Mouse (Mus musculus): ENCODE measurements around the gene Iqcf3. TPM values are rescaled to one million over a fixed set of nuclear protein-coding genes. Genes with fewer than 3 reads are reported as not detected.

Gene Iqcf3
- polyA plus RNA-seq (2017; shearing (Covaris generic)): not detected

GRCm38 (mm10) chr9:106561531-106561930, at the start of gene Iqcf3:
Iqcf3 (minus strand) TSS chr9:106561631.

GRCm38 (mm10) chr9:106570896-106571295, 9.5 kb upstream of the Iqcf3 start, which contains the start of gene Iqcf4:
Iqcf4 (minus strand) TSS chr9:106570996.

GRCm38 (mm10) chr9:106514273-106514672, 47.2 kb downstream of the Iqcf3 start, which contains the start of gene Iqcf5:
Iqcf5 (plus strand) TSS chr9:106514573.

GRCm38 (mm10) chr9:106499667-106500066, 61.8 kb downstream of the Iqcf3 start, which contains the start of gene Iqcf1:
Iqcf1 (plus strand) TSS chr9:106499967.

GRCm38 (mm10) chr9:106476924-106477484, 84.4 kb downstream of the Iqcf3 start, which contains the start of gene Parp3:
Parp3 (minus strand) TSS chr9:106476949.

GRCm38 (mm10) chr9:106475663-106476001, 85.8 kb downstream of the Iqcf3 start, which contains the start of gene Rrp9:
Rrp9 (plus strand) TSS chr9:106475963.

GRCm38 (mm10) chr9:106465571-106466200, 95.7 kb downstream of the Iqcf3 start, which contains the start of gene Gpr62:
Gpr62 (minus strand) TSS chr9:106465938.

GRCm38 (mm10) chr9:106453271-106454070, 108.0 kb downstream of the Iqcf3 start, which contains the start of gene Pcbp4:
Pcbp4 (plus strand) TSS chr9:106453291.

Other genes starting within 250 kb of the Iqcf3 start
- 23.5 TPM for gene Dusp7, start 193.0 kb downstream of the Iqcf3 start, polyA plus RNA-seq (2017; shearing (Covaris generic))
- gene Rpl29, start 132.2 kb downstream of the Iqcf3 start, polyA plus RNA-seq (2017; shearing (Covaris generic)): 676 TPM
- gene Acy1, start 123.3 kb downstream of the Iqcf3 start, polyA plus RNA-seq (2017; shearing (Covaris generic)): 21.0 TPM
- gene Abhd14b, start 114.2 kb downstream of the Iqcf3 start, polyA plus RNA-seq (2017; shearing (Covaris generic)): 6.1 TPM
- 17.2 TPM for gene Abhd14a, start 114.0 kb downstream of the Iqcf3 start, polyA plus RNA-seq (2017; shearing (Covaris generic))
- gene Pcbp4, start 108.3 kb downstream of the Iqcf3 start, polyA plus RNA-seq (2017; shearing (Covaris generic)): 11.5 TPM
- not detected for gene Gpr62, start 95.7 kb downstream of the Iqcf3 start, polyA plus RNA-seq (2017; shearing (Covaris generic))
- gene Rrp9, start 85.7 kb downstream of the Iqcf3 start, polyA plus RNA-seq (2017; shearing (Covaris generic)): 59.8 TPM
- 41.7 TPM for gene Parp3, start 84.7 kb downstream of the Iqcf3 start, polyA plus RNA-seq (2017; shearing (Covaris generic))
- gene Iqcf1, start 61.7 kb downstream of the Iqcf3 start, polyA plus RNA-seq (2017; shearing (Covaris generic)): not detected
- not detected for gene Iqcf5, start 47.1 kb downstream of the Iqcf3 start, polyA plus RNA-seq (2017; shearing (Covaris generic))
- not detected for gene Iqcf4, start 9.4 kb upstream of the Iqcf3 start, polyA plus RNA-seq (2017; shearing (Covaris generic))
- not detected for gene Iqcf6, start 65.0 kb upstream of the Iqcf3 start, polyA plus RNA-seq (2017; shearing (Covaris generic))
- not detected for gene Grm2, start 94.5 kb upstream of the Iqcf3 start, polyA plus RNA-seq (2017; shearing (Covaris generic))
- gene Tex264, start 124.3 kb upstream of the Iqcf3 start, polyA plus RNA-seq (2017; shearing (Covaris generic)): 43.8 TPM
- gene Rad54l2, start 227.6 kb upstream of the Iqcf3 start, polyA plus RNA-seq (2017; shearing (Covaris generic)): 4.6 TPM

Data from effector memory CD4-positive, alpha-beta T cell, adult 5 months (primary cell).